In genomic region chr9:37457151-37457550, GRCm38 (mm10) we compare ENCODE assay signal across 15 mouse cellular contexts. TPM values are rescaled to one million over a fixed set of nuclear protein-coding genes. Genes with fewer than 3 reads are reported as not detected.
A peak's percentile ranks its signal among the peaks of the same experiment; 100 is the strongest.
DNase-seq lines count a peak whose midpoint lies in the region; ATAC-seq lines count a peak whose summit lies in the region.
"Had no signal": no experiment of that assay in that cellular context is flagged by ENCODE, and none has a peak within 500 bp of the region (broad histone marks: within the 10 kb centered on the region; RNA-seq: fewer than 3 reads in every experiment).

No protein-coding gene starts in this region.

- WGBS in embryonic facial prominence, embryonic 12.5 days = 38% methylated on average over 1 of the region's 1 CpGs
- 21% methylated on average over 1 of the region's 1 CpGs for WGBS in embryonic facial prominence, embryonic 10.5 days
- 39% methylated on average over 1 of the region's 1 CpGs for WGBS in neural tube, embryonic 11.5 days
- WGBS in midbrain, embryonic 12.5 days = 31% methylated on average over 1 of the region's 1 CpGs

- 0 out of 2 replicates have a peak overlapping the region, but pooled peaks have one; percentile 29 for H3K4me3 ChIP-seq in embryonic facial prominence, embryonic 12.5 days
- H3K4me3 ChIP-seq in embryonic facial prominence, embryonic 10.5 days = no peak overlapping the region
- no peak overlapping the region for H3K4me3 ChIP-seq in neural tube, embryonic 11.5 days (ENCODE audit: low read depth, low read length)
- no peak overlapping the region for H3K4me3 ChIP-seq in midbrain, embryonic 12.5 days
- H3K4me3 ChIP-seq: erythroblast, embryonic 14.5 days; liver, embryonic 15.5 days; myocyte had no signal

- no peak overlapping the region for H3K4me2 ChIP-seq in embryonic facial prominence, embryonic 12.5 days (replicated peaks)
- H3K4me2 ChIP-seq in neural tube, embryonic 11.5 days (ENCODE audit: low read depth) = no peak overlapping the region; the same call in 1 of the 2 replicates
- no peak overlapping the region for H3K4me2 ChIP-seq in midbrain, embryonic 12.5 days (replicated peaks)
- H3K4me2 ChIP-seq: liver, embryonic 15.5 days had no signal

- H3K27me3 ChIP-seq in embryonic facial prominence, embryonic 12.5 days = peaks cover 99% of the 10 kb centered on the region
- peaks cover 100% of the 10 kb centered on the region for H3K27me3 ChIP-seq in embryonic facial prominence, embryonic 10.5 days (replicated peaks; ENCODE audit: low read depth, poor library complexity, severe bottlenecking)
- H3K27me3 ChIP-seq in neural tube, embryonic 11.5 days (ENCODE audit: control insufficient read depth, insufficient read depth, low read length) = peaks cover 92% of the 10 kb centered on the region
- H3K27me3 ChIP-seq in midbrain, embryonic 12.5 days = peaks cover 95% of the 10 kb centered on the region

- no peaks in the 10 kb centered on the region for H3K36me3 ChIP-seq in embryonic facial prominence, embryonic 12.5 days
- no peaks in the 10 kb centered on the region for H3K36me3 ChIP-seq in embryonic facial prominence, embryonic 10.5 days (replicated peaks)
- no peaks in the 10 kb centered on the region for H3K36me3 ChIP-seq in neural tube, embryonic 11.5 days (ENCODE audit: control insufficient read depth, insufficient read depth, low read length)
- no peaks in the 10 kb centered on the region for H3K36me3 ChIP-seq in midbrain, embryonic 12.5 days
- H3K36me3 ChIP-seq: liver, embryonic 15.5 days had no signal

- no peak for DNase-seq in embryonic facial prominence, embryonic 10.5 days (ENCODE audit: low spot score)
- DNase-seq in neural tube, embryonic 11.5 days (ENCODE audit: low spot score) = no peak
- no peak for DNase-seq in neural tube, embryonic 10.5 days (ENCODE audit: extremely low spot score, low spot score)
- DNase-seq in spleen, postnatal 14 days (ENCODE audit: low spot score in 2 of 2) = no peak
- DNase-seq in left cerebral cortex, postnatal 14 days (ENCODE audit: low spot score in 2 of 2) = no peak
- DNase-seq: gastrocnemius, adult 2 months; kidney, adult 9 months; thymus, adult 18-20 months had no signal

- H3K9ac ChIP-seq in embryonic facial prominence, embryonic 12.5 days = no peak overlapping the region
- no peak overlapping the region for H3K9ac ChIP-seq in neural tube, embryonic 11.5 days (ENCODE audit: low read length)
- H3K9ac ChIP-seq in midbrain, embryonic 12.5 days (replicated peaks) = no peak overlapping the region
- H3K9ac ChIP-seq: liver, embryonic 15.5 days had no signal

- H3K9me3 ChIP-seq in embryonic facial prominence, embryonic 12.5 days = no peaks in the 10 kb centered on the region
- no peaks in the 10 kb centered on the region for H3K9me3 ChIP-seq in embryonic facial prominence, embryonic 10.5 days
- H3K9me3 ChIP-seq in neural tube, embryonic 11.5 days (ENCODE audit: control insufficient read depth, low read length) = no peaks in the 10 kb centered on the region
- H3K9me3 ChIP-seq in midbrain, embryonic 12.5 days = no peaks in the 10 kb centered on the region
- H3K9me3 ChIP-seq: liver, embryonic 15.5 days had no signal

- ATAC-seq in embryonic facial prominence, embryonic 12.5 days (ENCODE audit: insufficient number of reproducible peaks, insufficient read depth, low FRiP score, low TSS enrichment) = no peak
- ATAC-seq in neural tube, embryonic 11.5 days (ENCODE audit: insufficient read depth, low FRiP score, low TSS enrichment) = no peak
- ATAC-seq in midbrain, embryonic 12.5 days (ENCODE audit: low FRiP score, low read depth) = no peak
- no peak for ATAC-seq in CD4-positive, CD25-positive, alpha-beta regulatory T cell, adult 4 months

- intact Hi-C loops in left cerebral cortex, postnatal 14 days (cut with DNase I) = no loop called here

- H3K4me1 ChIP-seq in embryonic facial prominence, embryonic 12.5 days = peaks cover 12% of the 10 kb centered on the region
- H3K4me1 ChIP-seq in embryonic facial prominence, embryonic 10.5 days = peaks cover 40% of the 10 kb centered on the region
- H3K4me1 ChIP-seq in neural tube, embryonic 11.5 days (ENCODE audit: control insufficient read depth, insufficient read depth, low read length) = peaks cover 14% of the 10 kb centered on the region
- H3K4me1 ChIP-seq in midbrain, embryonic 12.5 days = peaks cover 84% of the 10 kb centered on the region

- no peak overlapping the region for H3K27ac ChIP-seq in embryonic facial prominence, embryonic 12.5 days
- H3K27ac ChIP-seq in embryonic facial prominence, embryonic 10.5 days (replicated peaks) = no peak overlapping the region
- H3K27ac ChIP-seq in neural tube, embryonic 11.5 days (ENCODE audit: low read depth, low read length) = 0 out of 2 replicates have a peak overlapping the region, but pooled peaks have one; percentile 34
- peak overlapping the region; percentile 54; the same call in 1 of the 2 replicates for H3K27ac ChIP-seq in midbrain, embryonic 12.5 days (replicated peaks)
- H3K27ac ChIP-seq: gastrocnemius, adult 2 months; liver, embryonic 15.5 days; macrophage had no signal

RNA-seq across cellular contexts. Expression of gene Robo3, which starts 24.1 kb away (rescaled TPM):
- 2.7 TPM in 2 replicates for polyA plus RNA-seq in embryonic facial prominence, embryonic 12.5 days (2016; fragmentation: Nextera tagmentation; extraction: Ambion mirVana)
- 4.1 and 9.4 TPM in 2 replicates for polyA plus RNA-seq in embryonic facial prominence, embryonic 10.5 days (2016; fragmentation: Nextera tagmentation; extraction: Ambion mirVana)
- 85.4 and 89.9 TPM in 2 replicates for polyA plus RNA-seq in neural tube, embryonic 11.5 days (2014; fragmentation: Nextera tagmentation; extraction: Ambion mirVana)
- polyA plus RNA-seq in midbrain, embryonic 12.5 days (2016; fragmentation: Nextera tagmentation; extraction: Ambion mirVana) = 52.2 and 65.0 TPM in 2 replicates
- polyA plus RNA-seq in CD4-positive, CD25-positive, alpha-beta regulatory T cell, adult 4 months (2017; shearing (Covaris generic)) = not detected
- 10 to 100 TPM; 45.1 to 58.9 TPM for total RNA-seq in left cerebral cortex, postnatal 14 days (2021)
- total RNA-seq: gastrocnemius, adult 2 months had no signal
- polyA plus RNA-seq: macrophage had no signal

RNA-seq across cellular contexts. Expression of gene Msantd2, which starts 32.0 kb away (rescaled TPM):
- polyA plus RNA-seq in embryonic facial prominence, embryonic 12.5 days (2016; fragmentation: Nextera tagmentation; extraction: Ambion mirVana) = 43.1 and 44.7 TPM in 2 replicates
- polyA plus RNA-seq in embryonic facial prominence, embryonic 10.5 days (2016; fragmentation: Nextera tagmentation; extraction: Ambion mirVana) = 34.4 and 36.7 TPM in 2 replicates
- 35.4 and 39.9 TPM in 2 replicates for polyA plus RNA-seq in neural tube, embryonic 11.5 days (2014; fragmentation: Nextera tagmentation; extraction: Ambion mirVana)
- 45.7 and 53.3 TPM in 2 replicates for polyA plus RNA-seq in midbrain, embryonic 12.5 days (2016; fragmentation: Nextera tagmentation; extraction: Ambion mirVana)
- 10 to 100 TPM in 1 of 2 experiments, 1 to 10 TPM in 1; 8.3 to 13.7 TPM for polyA plus RNA-seq in CD4-positive, CD25-positive, alpha-beta regulatory T cell, adult 4 months (2017; shearing (Covaris generic))
- total RNA-seq in left cerebral cortex, postnatal 14 days (2021) = 10 to 100 TPM; 19.2 to 28.3 TPM

RNA-seq across cellular contexts. Expression of gene Robo4, which starts 55.5 kb away (rescaled TPM):
- 7.7 and 8.9 TPM in 2 replicates for polyA plus RNA-seq in embryonic facial prominence, embryonic 12.5 days (2016; fragmentation: Nextera tagmentation; extraction: Ambion mirVana)
- polyA plus RNA-seq in embryonic facial prominence, embryonic 10.5 days (2016; fragmentation: Nextera tagmentation; extraction: Ambion mirVana) = 6.6 and 6.8 TPM in 2 replicates
- polyA plus RNA-seq in neural tube, embryonic 11.5 days (2014; fragmentation: Nextera tagmentation; extraction: Ambion mirVana) = 6.7 and 11.6 TPM in 2 replicates
- polyA plus RNA-seq in midbrain, embryonic 12.5 days (2016; fragmentation: Nextera tagmentation; extraction: Ambion mirVana) = 6.1 and 6.2 TPM in 2 replicates
- not detected for polyA plus RNA-seq in CD4-positive, CD25-positive, alpha-beta regulatory T cell, adult 4 months (2017; shearing (Covaris generic))
- total RNA-seq in left cerebral cortex, postnatal 14 days (2021) = 10 to 100 TPM in 1 of 2 experiments, 1 to 10 TPM in 1; 7.1 to 10.0 TPM
- polyA plus RNA-seq: macrophage, myocyte had no signal

Comparison
In these comparisons a context has a peak if more than half of its experiments do, and no peak if none do; other contexts are left out.
1. H3K27ac ChIP-seq: peak in neural tube, embryonic 11.5 days (single experiment) and midbrain, embryonic 12.5 days (single experiment); none in embryonic facial prominence, embryonic 12.5 days (single experiment) and embryonic facial prominence, embryonic 10.5 days (single experiment).